Mouse (Mus musculus): ENCODE results near the gene Slc6a8.

Gene Slc6a8

GRCm38 (mm10) chrX:73685629-73686028 is 12.7 kb downstream of the Slc6a8 start:
- no peak for DNase-seq

- DNase-seq = peak in 1 of 2 experiments; percentile 40
These were observed 18.1 kb downstream of the Slc6a8 start for GRCm38 (mm10) chrX:73690917-73691629.

GRCm38 (mm10) chrX:73700472-73700871 is 27.5 kb downstream of the Slc6a8 start:
- no peak for DNase-seq

- DNase-seq = peak; percentile 20 to 29
These were observed 42.6 kb downstream of the Slc6a8 start for GRCm38 (mm10) chrX:73715476-73716108.

GRCm38 (mm10) chrX:73716109-73716661 is 43.2 kb downstream of the Slc6a8 start, which contains the start of the genes Bcap31 and Abcd1:
Gene Bcap31, minus strand, starts transcription at chrX:73716175.
Gene Abcd1, plus strand, starts transcription at chrX:73716597.
- DNase-seq = peak; percentile 93 to 94

- DNase-seq = peak; percentile 11 to 22
These were observed 44.0 kb downstream of the Slc6a8 start for GRCm38 (mm10) chrX:73716709-73717545.

- peak; percentile 48 for DNase-seq
These were observed 44.7 kb downstream of the Slc6a8 start for GRCm38 (mm10) chrX:73717667-73718066.

- DNase-seq = no peak
These were observed 45.3 kb downstream of the Slc6a8 start for GRCm38 (mm10) chrX:73718271-73718670.

GRCm38 (mm10) chrX:73718686-73719362 is 45.9 kb downstream of the Slc6a8 start:
- DNase-seq = peak; percentile 26 to 42

GRCm38 (mm10) chrX:73730908-73731307 is 58.0 kb downstream of the Slc6a8 start:
- DNase-seq = no peak
